Mouse (Mus musculus) embryonic facial prominence, embryonic 10.5 days (tissue): ENCODE results near the gene Derl3. TPM values are rescaled to one million over a fixed set of nuclear protein-coding genes. Genes with fewer than 3 reads are reported as not detected.
A peak's percentile ranks its signal among the peaks of the same experiment; 100 is the strongest.
"Not testable (repeated sequence)": the region's sequence is repeated elsewhere in the genome, so short reads cannot be mapped to it uniquely, and the experiment has no call there.

ENCODE experiments used
- DNase-seq: peaks from one replicate; pipeline ENCODE4 v3.0.0-alpha.2; 2017; ENCODE audit warnings: low spot score
- H3K27ac ChIP-seq: fragments of 300-500 bp; sonication (generic); replicated peaks from 2 replicates; pipeline ENCODE4 v1.5.1; 2016; ENCODE audit warnings: mild to moderate bottlenecking
- H3K27me3 ChIP-seq: fragments of 300-500 bp; sonication (generic); replicated peaks from 2 replicates; pipeline ENCODE4 v1.6.1; 2016; ENCODE audit warnings: low read depth, mild to moderate bottlenecking; ENCODE audit not compliant: poor library complexity, severe bottlenecking
- H3K36me3 ChIP-seq: fragments of 300-500 bp; sonication (generic); replicated peaks from 2 replicates; pipeline ENCODE4 v1.6.1; 2016; ENCODE audit warnings: mild to moderate bottlenecking, moderate library complexity
- H3K4me1 ChIP-seq: fragments of 300-500 bp; sonication (generic); 2 replicates; pipeline ENCODE4 v1.6.1; 2016
- H3K4me3 ChIP-seq: fragments of 300-500 bp; sonication (generic); 2 replicates; pipeline ENCODE4 v1.5.1; 2016; ENCODE audit warnings: mild to moderate bottlenecking, moderate library complexity
- H3K9me3 ChIP-seq: fragments of 300-500 bp; sonication (generic); 2 replicates; pipeline ENCODE4 v1.6.1; 2016; ENCODE audit warnings: mild to moderate bottlenecking
- WGBS: fragments of 180-500 bp; shearing (Covaris S2); methylation state at CpG from one replicate; pipeline ENCODE4 v1.1.7; 2016; 5-methylcytosine and 5-hydroxymethylcytosine counted together
- polyA plus RNA-seq: library from polyadenylated mRNA; unstranded; fragments of >200 nt; fragmentation: Nextera tagmentation; extraction: Ambion mirVana; gene quantifications from 2 replicates; pipeline ENCODE4 v1.2.1, GENCODE M21; 2016

Gene Derl3
- polyA plus RNA-seq, 1 experiment from 2014 or later, result 3.0 TPM

DNA sequence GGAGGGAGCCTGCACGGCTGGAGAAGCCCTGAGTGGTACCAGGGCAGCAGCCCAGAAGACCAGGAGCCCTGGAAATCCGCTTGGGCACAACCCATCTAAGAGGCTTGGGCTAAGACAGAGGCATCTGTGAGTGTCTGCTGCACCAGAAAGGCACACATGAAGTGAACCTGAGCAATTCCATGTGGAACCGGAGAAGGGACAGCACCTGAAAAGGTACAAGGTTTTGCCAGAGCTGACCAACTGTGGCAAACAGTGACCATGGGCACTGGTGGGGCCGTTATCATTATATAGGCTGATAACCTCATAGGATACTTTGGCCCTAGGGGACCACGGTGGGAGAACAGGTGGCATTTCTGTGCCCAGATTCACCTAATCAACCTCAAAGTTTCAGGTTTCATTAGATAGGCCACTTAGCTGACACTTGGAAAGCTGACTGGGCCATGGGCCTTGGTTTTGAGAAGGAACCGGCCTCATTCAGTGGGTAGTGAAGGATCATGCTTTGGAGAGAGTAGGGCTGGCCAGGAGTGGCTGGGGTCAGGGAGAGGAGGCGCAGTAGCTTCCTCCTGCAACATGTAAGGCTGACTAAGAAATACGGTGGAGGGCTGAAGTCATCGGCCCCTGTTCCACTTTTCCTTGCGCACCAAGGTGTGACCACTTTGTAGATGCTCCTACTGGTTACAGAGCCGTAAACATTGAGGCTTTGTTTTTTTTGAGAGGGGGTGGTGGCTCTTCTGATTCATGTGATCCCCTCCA is 36.9 kb upstream of the Derl3 start:
- Histone ChIP-seq H3K4me3 (no peak overlapping the region), H3K27me3 (0 out of 2 replicates have a peak, but pooled peaks cover 2% of the 10 kb centered on the region), H3K27ac (no peak overlapping the region), H3K4me1 (peaks cover 40% of the 10 kb centered on the region), H3K36me3 (peaks cover 37% of the 10 kb centered on the region), H3K9me3 (no peaks in the 10 kb centered on the region)
- DNase-seq, result no peak
- WGBS, result 79% methylated on average over 11 of the region's 11 CpGs

DNA sequence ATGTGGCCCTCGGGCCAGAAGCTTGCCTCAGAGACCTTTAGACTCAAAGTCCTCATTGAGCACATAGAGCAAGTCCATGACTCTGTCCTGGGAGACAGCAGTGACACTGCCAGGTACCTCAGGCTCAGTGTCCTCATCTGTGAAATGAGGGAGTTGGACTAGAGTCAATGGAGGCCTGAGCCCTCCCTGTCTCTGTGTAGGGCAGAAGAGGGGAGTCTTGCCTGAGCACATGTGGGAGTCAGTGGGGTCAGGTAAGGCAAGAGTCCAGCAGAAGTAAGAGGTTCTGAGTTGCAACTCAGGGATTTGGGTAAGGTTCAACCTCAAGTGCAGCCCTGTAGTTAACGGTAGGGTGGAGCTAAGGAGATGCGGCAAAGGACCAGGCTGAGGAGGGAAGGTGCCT is 36.2 kb upstream of the Derl3 start:
- H3K27me3 ChIP-seq, result no peaks in the 10 kb centered on the region
- H3K36me3 ChIP-seq, result peaks cover 37% of the 10 kb centered on the region
- H3K9me3 ChIP-seq, result no peaks in the 10 kb centered on the region
- H3K27ac ChIP-seq, result no peak overlapping the region
- WGBS, result 88% methylated on average over 3 of the region's 3 CpGs
- H3K4me3 ChIP-seq, result no peak overlapping the region
- H3K4me1 ChIP-seq, result peaks cover 37% of the 10 kb centered on the region
- DNase-seq, result no peak

DNA sequence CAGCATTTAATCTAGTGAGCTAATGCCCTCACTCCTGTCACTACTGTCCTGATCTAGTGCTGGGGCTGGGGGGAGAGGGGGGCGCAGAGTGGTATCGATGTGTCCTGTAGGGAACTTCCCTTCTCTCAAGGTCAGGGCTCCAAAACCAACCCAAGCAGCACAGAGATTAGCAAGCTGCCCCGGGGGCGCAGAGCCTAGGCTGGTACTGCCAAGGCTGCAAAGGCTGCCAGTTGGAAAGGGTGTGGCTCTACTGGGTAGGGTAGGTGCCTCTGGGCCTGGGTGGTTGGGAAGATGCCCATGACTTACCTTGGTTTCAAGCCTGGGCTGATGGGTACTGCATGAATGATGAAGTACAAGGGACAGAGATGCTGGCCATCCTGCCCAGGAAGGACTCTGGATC is 35.6 kb upstream of the Derl3 start:
- H3K4me1 ChIP-seq, result peaks cover 35% of the 10 kb centered on the region
- DNase-seq, result no peak
- no peak overlapping the region for H3K27ac ChIP-seq
- peak overlapping the region; percentile 26; the same call in 1 of the 2 replicates for H3K4me3 ChIP-seq
- H3K27me3 ChIP-seq, result no peaks in the 10 kb centered on the region
- WGBS, result 96% methylated on average over 4 of the region's 4 CpGs
- H3K9me3 ChIP-seq, result 0 out of 2 replicates have a peak, but pooled peaks cover 2% of the 10 kb centered on the region
- peaks cover 37% of the 10 kb centered on the region for H3K36me3 ChIP-seq

DNA sequence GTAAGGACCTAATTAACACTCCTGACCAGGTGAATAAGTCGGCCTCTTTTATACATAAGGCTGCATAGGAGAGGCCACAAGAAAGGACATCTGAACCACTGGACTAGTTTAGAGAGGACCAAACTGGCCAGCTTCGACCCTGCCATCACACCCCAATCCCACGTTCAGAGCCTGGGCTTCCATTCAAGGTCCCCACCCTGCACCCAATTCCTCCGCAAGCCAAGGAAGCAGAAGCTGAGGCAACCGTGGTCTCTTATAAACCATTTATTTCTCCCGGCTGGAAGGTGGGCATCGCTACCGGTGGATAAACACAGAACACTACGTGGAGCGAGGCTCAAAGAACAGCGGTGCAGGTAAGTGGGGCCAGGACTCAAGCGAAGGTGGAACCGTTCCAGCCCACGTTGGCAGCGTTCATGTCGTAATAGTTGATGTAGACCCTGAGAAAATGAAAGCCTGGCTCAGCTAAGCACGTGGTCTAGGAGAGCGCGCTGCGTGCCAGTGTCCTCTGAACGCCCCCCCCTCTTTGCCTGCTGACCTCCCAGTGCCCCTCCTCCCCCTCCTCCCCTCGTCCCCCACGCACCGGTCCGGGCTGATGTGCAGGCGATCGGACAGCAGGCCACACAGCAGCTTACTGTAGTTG is 34.0 kb upstream of the Derl3 start:
- Histone ChIP-seq H3K27ac (peak overlapping the region; percentile 100), H3K9me3 (0 out of 2 replicates have a peak, but pooled peaks cover 2% of the 10 kb centered on the region), H3K36me3 (peaks cover 37% of the 10 kb centered on the region), H3K4me3 (peak overlapping the region; percentile 89), H3K27me3 (no peaks in the 10 kb centered on the region), H3K4me1 (peaks cover 35% of the 10 kb centered on the region)
- 1% methylated on average over 27 of the region's 27 CpGs for WGBS
- DNase-seq, result peak; percentile 87

DNA sequence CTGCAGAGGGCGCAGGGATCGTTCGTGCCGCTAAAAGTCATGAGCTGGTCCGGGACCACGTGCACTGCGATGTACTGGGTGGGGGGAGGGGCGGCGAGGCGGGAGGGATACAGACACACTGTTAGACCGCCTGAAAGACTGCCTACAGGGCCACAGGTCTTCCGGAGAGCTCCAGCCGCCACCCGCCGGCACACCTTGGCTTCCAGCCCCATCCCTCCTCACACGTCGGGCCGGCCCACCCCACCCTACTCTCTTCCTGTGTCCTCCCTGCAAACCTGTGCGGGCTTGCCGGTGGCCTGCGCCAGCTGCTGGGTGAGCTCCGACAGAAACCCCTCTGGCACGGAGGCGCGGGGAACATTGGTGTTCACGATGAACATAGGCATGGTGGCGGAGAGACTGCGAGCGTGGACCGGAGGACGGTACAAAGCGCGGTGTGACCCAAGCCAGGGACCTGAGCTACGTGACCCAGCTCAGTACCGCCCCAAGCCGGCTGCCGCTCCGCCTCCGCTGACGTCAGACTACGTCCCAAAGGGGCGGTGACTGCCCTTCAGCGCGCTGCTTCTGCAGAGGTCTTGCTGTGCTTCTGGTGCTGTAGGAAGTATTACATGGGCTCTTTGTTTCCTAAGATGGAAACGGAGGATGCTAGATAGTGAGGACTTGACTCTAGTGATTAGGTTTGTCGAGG is 33.3 kb upstream of the Derl3 start, which contains the start of gene Mif:
Gene Mif (minus strand): TSS at position 455 of the 685 bp plus-strand sequence.
- under 1% methylated on average over 46 of the region's 46 CpGs for WGBS
- Histone ChIP-seq H3K4me3 (peak within 1 kb of the TSS; percentile 89), H3K36me3 (peaks cover 37% of the 10 kb centered on the region), H3K27ac (peak within 1 kb of the TSS; percentile 100), H3K4me1 (peaks cover 35% of the 10 kb centered on the region)
- H3K9me3 ChIP-seq, H3K27me3 ChIP-seq: not testable (repeated sequence)
- peak; percentile 96 for DNase-seq

DNA sequence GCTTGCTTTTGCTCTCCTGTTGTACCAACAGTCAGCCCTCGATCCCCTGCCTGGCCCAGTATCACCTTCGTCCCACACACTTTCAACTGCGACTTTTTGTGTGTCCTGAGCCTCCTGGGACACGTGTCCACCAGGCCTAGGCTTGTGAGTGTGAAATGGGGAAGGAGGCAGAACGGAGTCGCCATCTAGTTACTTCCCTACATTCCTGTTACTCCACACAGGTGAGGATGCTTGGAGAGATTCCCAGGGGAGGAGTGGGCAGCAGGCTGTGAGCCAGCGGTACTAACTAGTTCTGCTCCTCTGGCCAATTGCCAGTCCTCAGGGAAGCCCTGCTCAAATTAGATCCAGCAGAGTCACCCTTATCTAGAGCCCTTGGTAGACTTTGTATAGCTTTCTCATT is 32.5 kb upstream of the Derl3 start:
- Histone ChIP-seq H3K9me3 (0 out of 2 replicates have a peak, but pooled peaks cover 2% of the 10 kb centered on the region), H3K4me1 (peaks cover 35% of the 10 kb centered on the region), H3K36me3 (peaks cover 35% of the 10 kb centered on the region), H3K27me3 (no peaks in the 10 kb centered on the region), H3K4me3 (peak overlapping the region; percentile 89), H3K27ac (peak overlapping the region; percentile 100)
- 32% methylated on average over 7 of the region's 7 CpGs for WGBS
- no peak for DNase-seq

DNA sequence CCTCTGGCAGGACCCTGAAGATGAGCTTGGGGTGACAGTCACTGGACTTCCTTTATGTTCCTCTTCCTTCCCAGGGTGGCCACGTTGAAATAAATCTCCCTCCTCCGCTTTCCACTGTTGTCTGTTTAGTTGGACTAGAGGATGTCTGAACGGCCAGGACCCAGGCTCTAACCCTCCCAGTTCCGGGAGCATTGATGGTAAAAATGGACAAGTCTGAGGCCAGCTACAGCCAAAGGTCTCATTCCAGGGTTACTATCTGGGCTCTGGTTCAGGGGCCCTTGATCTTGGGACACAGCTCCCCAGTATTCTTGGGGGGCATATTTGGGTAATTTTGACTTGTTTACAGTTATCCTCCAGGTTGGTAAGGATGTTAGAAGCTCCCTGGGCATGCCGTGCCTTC is 31.6 kb upstream of the Derl3 start:
- 0 out of 2 replicates have a peak overlapping the region, but pooled peaks have one; percentile 100 for H3K27ac ChIP-seq
- peaks cover 26% of the 10 kb centered on the region for H3K36me3 ChIP-seq
- 0 out of 2 replicates have a peak, but pooled peaks cover 2% of the 10 kb centered on the region for H3K9me3 ChIP-seq
- H3K4me1 ChIP-seq, result peaks cover 35% of the 10 kb centered on the region
- H3K27me3 ChIP-seq, result no peaks in the 10 kb centered on the region
- WGBS, result 79% methylated on average over 5 of the region's 5 CpGs
- H3K4me3 ChIP-seq, result no peak overlapping the region
- DNase-seq, result no peak

DNA sequence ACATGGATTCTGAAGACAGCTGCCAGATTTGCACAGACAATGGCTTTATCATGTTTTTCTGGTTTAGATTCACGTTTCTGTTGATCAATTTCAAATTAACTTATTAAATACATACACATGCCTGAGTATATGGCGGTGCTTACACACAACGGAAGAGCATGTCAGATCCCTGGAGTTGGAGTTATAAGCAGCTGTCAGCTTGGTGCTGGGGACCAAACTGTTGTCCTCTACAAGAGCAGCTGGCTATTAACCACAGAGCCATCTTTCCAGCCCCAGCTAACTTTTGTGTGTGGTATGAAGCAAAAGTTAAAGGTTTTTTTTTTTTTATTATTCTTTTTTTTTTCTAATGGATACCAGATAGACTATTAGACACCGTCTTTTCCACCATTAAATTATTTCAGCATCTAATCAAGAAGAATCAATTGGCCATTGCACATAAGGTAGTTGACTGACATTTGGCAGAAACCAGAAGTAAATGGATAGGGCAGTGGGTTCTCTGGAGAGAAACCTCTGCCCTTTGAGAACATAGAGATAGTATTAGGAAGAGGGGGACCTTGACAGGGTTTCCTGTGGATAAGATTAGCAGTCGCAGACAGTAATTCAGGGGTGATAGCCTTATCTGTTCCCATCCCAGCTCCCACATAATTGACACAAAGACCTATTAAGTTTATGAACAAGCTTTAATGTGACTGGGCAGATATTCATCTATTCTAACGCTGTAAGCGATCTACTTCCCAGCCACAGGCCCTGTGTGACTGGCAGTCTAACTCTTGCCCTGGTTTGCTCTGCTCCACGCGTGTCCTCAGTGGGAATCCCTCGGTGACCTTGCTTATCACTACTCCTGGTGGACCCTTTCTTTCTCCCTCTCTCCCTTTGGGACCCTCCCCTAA is 20.9 kb upstream of the Derl3 start:
- Histone ChIP-seq H3K36me3 (no peaks in the 10 kb centered on the region), H3K27me3 (no peaks in the 10 kb centered on the region), H3K27ac (peak overlapping the region; percentile 88), H3K4me1 (peaks cover 20% of the 10 kb centered on the region), H3K9me3 (no peaks in the 10 kb centered on the region), H3K4me3 (peak overlapping the region; percentile 54)
- DNase-seq, result no peak
- 37% methylated on average over 10 of the region's 10 CpGs for WGBS

DNA sequence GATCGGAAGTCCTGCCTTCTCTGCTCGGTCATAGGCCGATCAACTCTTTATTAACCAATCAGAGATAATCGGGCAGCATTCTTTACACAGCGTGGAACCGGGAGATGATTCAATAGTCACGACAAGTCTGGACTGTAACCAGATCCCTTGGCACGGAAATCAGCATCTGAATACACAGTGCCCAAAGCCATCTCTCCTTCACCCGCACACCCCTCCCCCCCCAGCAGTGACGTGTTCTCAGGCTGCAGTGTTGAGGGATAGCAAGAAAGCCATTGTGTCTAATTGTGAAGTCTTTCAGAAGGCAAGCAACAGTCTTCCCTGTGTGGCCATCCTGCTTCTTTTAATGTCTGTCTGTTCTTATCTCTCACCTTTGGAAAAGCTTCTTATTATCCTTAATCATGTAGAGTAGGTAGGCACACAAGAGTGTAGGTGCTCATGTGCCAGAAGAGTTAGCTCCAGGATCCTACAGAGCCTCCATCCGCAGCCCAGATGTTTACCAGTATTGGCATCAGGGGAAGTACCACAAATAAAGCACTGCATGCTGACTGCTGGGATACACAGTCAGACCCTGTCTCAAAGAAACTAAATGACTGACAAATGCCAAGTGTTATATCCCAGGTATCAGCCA is 20.2 kb upstream of the Derl3 start:
- Histone ChIP-seq H3K9me3 (no peaks in the 10 kb centered on the region), H3K36me3 (no peaks in the 10 kb centered on the region), H3K27ac (peak overlapping the region; percentile 88), H3K4me3 (peak overlapping the region; percentile 54), H3K4me1 (peaks cover 20% of the 10 kb centered on the region), H3K27me3 (no peaks in the 10 kb centered on the region)
- DNase-seq, result peak; percentile 89
- 2% methylated on average over 11 of the region's 11 CpGs for WGBS

DNA sequence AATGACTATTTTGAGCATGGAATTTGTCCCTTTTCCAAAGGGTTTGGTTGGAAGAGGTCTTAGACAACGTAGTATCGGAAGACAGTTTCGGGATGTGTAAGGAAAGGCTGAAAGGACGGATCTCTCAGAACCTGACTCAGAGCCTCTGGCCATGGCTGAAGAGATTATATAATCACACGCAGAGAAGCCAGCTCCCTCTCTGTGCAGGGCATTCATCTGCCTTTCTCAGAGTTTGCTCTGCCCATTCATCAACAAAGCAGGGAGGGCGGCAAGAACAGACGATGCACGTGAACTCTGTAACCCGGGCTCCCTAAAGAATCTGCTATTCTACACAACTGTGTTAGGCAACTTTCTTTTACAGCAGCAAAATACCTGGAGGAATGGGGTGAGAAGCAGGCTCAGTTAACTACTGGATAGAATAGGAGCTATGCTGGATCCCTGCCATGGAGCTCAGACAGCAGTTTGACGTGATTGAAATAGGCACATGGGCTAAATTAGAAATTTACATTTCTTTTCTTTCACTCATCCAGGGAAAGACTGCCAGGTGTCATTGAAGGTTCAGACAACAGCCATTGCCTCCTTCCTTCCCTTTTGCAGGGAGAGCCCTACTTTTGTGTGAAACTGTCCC is 19.6 kb upstream of the Derl3 start:
- Histone ChIP-seq H3K27me3 (no peaks in the 10 kb centered on the region), H3K4me3 (peak overlapping the region; percentile 54), H3K4me1 (peaks cover 20% of the 10 kb centered on the region), H3K36me3 (no peaks in the 10 kb centered on the region), H3K27ac (peak overlapping the region; percentile 88), H3K9me3 (no peaks in the 10 kb centered on the region)
- no peak for DNase-seq
- WGBS, result 23% methylated on average over 10 of the region's 10 CpGs

DNA sequence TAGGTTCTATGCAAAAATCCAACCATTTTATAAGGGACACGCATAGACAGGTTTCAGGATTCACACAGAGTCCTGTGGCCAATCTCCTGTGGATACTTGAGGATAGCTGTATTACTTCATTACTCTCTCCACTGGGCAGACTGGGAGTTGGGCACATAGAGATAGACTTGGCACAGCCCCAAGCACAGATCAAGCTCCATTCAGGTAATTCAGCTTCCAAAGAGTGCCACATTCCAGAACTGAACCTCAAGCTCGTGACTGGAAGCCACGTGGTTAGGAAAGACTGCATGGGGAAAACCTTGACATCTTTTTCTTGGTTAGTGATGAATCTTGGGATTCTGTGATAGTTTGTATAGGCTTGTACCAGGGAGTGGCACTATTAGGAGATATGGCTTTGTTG is 14.4 kb upstream of the Derl3 start:
- no peaks in the 10 kb centered on the region for H3K36me3 ChIP-seq
- no peaks in the 10 kb centered on the region for H3K27me3 ChIP-seq
- H3K27ac ChIP-seq, result no peak overlapping the region
- 90% methylated on average over 3 of the region's 3 CpGs for WGBS
- H3K9me3 ChIP-seq, result no peaks in the 10 kb centered on the region
- peaks cover 31% of the 10 kb centered on the region for H3K4me1 ChIP-seq
- H3K4me3 ChIP-seq, result no peak overlapping the region
- no peak for DNase-seq
